8 mouse cellular contexts compared by ENCODE assay signal in genomic region chr2:12419262-12419655, GRCm38 (mm10). TPM values are rescaled to one million over a fixed set of nuclear protein-coding genes. Genes with fewer than 3 reads are reported as not detected.
DNase-seq lines count a peak whose midpoint lies in the region; ATAC-seq lines count a peak whose summit lies in the region.

TSS of gene Mindy3 (minus strand) at chr2:12419470.

- 0% methylated on average over 25 of the region's 25 CpGs for WGBS in hindbrain, embryonic 14.5 days

- no peaks in the 10 kb centered on the region for H3K27me3 ChIP-seq in hindbrain, embryonic 14.5 days (ENCODE audit: control insufficient read depth, insufficient read depth, low read length)

- H3K9me3 ChIP-seq in hindbrain, embryonic 14.5 days (ENCODE audit: control insufficient read depth, low read length) = no peaks in the 10 kb centered on the region

- peaks cover 12% of the 10 kb centered on the region for H3K4me1 ChIP-seq in hindbrain, embryonic 14.5 days (replicated peaks; ENCODE audit: control insufficient read depth, insufficient read depth, low read length)

- peak within 1 kb of the TSS; percentile 92 for H3K4me2 ChIP-seq in hindbrain, embryonic 14.5 days (replicated peaks)

- peak; percentile 95 for ATAC-seq in hindbrain, embryonic 14.5 days (ENCODE audit: low FRiP score)

- no peaks in the 10 kb centered on the region for H3K36me3 ChIP-seq in hindbrain, embryonic 14.5 days (replicated peaks; ENCODE audit: control insufficient read depth, insufficient read depth)

- peak within 1 kb of the TSS; percentile 60 for H3K27ac ChIP-seq in hindbrain, embryonic 14.5 days

- peak within 1 kb of the TSS; percentile 83 for H3K4me3 ChIP-seq in hindbrain, embryonic 14.5 days (replicated peaks; ENCODE audit: low read length)

- H3K9ac ChIP-seq in hindbrain, embryonic 14.5 days = peak within 1 kb of the TSS; percentile 79

- peak; percentile 86 for DNase-seq in R1 (ENCODE audit: low read depth, low spot score)
- peak; percentile 86 to 91 for DNase-seq in cerebellum, postnatal 25 days
- peak; percentile 69 to 81 for DNase-seq in frontal cortex, postnatal 25 days (ENCODE audit: low spot score in 2 of 2)
- DNase-seq in hindbrain, embryonic 14.5 days (ENCODE audit: low spot score) = peak; percentile 86
- peak; percentile 88 for DNase-seq in layer of hippocampus, postnatal 36 days
- peak; percentile 92 for DNase-seq in lung, postnatal 36 days
- peak; percentile 92 for DNase-seq in retina, postnatal 1 day
- DNase-seq in urinary bladder, adult 18-20 months (ENCODE audit: low spot score in 2 of 2) = peak; percentile 87 to 90

RNA-seq across cellular contexts. Expression of gene Mindy3, which starts in this region (rescaled TPM):
- polyA plus RNA-seq in hindbrain, embryonic 14.5 days (2014; fragmentation: Nextera tagmentation; extraction: Ambion mirVana) = 56.2 and 64.7 TPM in 2 replicates
- total RNA-seq in layer of hippocampus, postnatal 36 days (2021) = 100 to 1,000 TPM in 1 of 2 experiments, 10 to 100 TPM in 1; 96.0 to 101 TPM

Comparison
In these comparisons a context has a peak if more than half of its experiments do, and no peak if none do; other contexts are left out.
1. Peak in every context shown above with its lines: DNase-seq, ATAC-seq, H3K4me3 ChIP-seq and H3K27ac ChIP-seq.